Mouse (Mus musculus) cerebellum, adult 9-11 months (tissue): ENCODE results near the gene Gm20479.

Experiments used
- DNase-seq: peaks from one replicate; pipeline ENCODE4 v3.0.0; 2022

Gene Gm20479

GRCm38 (mm10) chr7:27356861-27357594, at the start of gene Gm20479:
TSS of gene Gm20479 (minus strand) at chr7:27357419.
- DNase-seq, result peak; percentile 67

- no peak for DNase-seq
Observed at GRCm38 (mm10) chr7:27406481-27406880, 49.3 kb upstream of the Gm20479 start.

- no peak for DNase-seq
Observed at GRCm38 (mm10) chr7:27404203-27404942, 47.2 kb upstream of the Gm20479 start.

GRCm38 (mm10) chr7:27402675-27403074, 45.5 kb upstream of the Gm20479 start:
- peak; percentile 84 for DNase-seq

GRCm38 (mm10) chr7:27400545-27400944, 43.3 kb upstream of the Gm20479 start:
- DNase-seq, result no peak

GRCm38 (mm10) chr7:27397048-27397949, 40.1 kb upstream of the Gm20479 start:
- DNase-seq, result peak; percentile 76

- DNase-seq, result peak; percentile 82
Observed at GRCm38 (mm10) chr7:27396184-27397047, 39.2 kb upstream of the Gm20479 start.

GRCm38 (mm10) chr7:27395521-27396183, 38.4 kb upstream of the Gm20479 start:
- DNase-seq, result peak; percentile 63

- DNase-seq, result peak; percentile 63
Observed at GRCm38 (mm10) chr7:27391416-27391815, 34.2 kb upstream of the Gm20479 start.

GRCm38 (mm10) chr7:27389213-27389612, 32.0 kb upstream of the Gm20479 start:
- DNase-seq, result no peak

- peak; percentile 50 for DNase-seq
Observed at GRCm38 (mm10) chr7:27384731-27385130, 27.5 kb upstream of the Gm20479 start.

GRCm38 (mm10) chr7:27384134-27384533, 26.9 kb upstream of the Gm20479 start:
- peak; percentile 84 for DNase-seq

GRCm38 (mm10) chr7:27383233-27383632, 26.0 kb upstream of the Gm20479 start:
- no peak for DNase-seq

- DNase-seq, result no peak
Observed at GRCm38 (mm10) chr7:27381560-27381959, 24.3 kb upstream of the Gm20479 start.

- no peak for DNase-seq
Observed at GRCm38 (mm10) chr7:27381009-27381408, 23.8 kb upstream of the Gm20479 start.

- no peak for DNase-seq
Observed at GRCm38 (mm10) chr7:27379836-27380235, 22.6 kb upstream of the Gm20479 start.

- DNase-seq, result peak; percentile 64
Observed at GRCm38 (mm10) chr7:27378431-27378830, 21.2 kb upstream of the Gm20479 start.

GRCm38 (mm10) chr7:27375274-27375673, 18.1 kb upstream of the Gm20479 start:
- no peak for DNase-seq

- DNase-seq, result peak; percentile 10
Observed at GRCm38 (mm10) chr7:27371715-27372462, 14.7 kb upstream of the Gm20479 start.

- DNase-seq, result peak; percentile 22
Observed at GRCm38 (mm10) chr7:27369111-27369510, 11.9 kb upstream of the Gm20479 start.

- DNase-seq, result no peak
Observed at GRCm38 (mm10) chr7:27367976-27368375, 10.8 kb upstream of the Gm20479 start.
